In the genomic region with DNA sequence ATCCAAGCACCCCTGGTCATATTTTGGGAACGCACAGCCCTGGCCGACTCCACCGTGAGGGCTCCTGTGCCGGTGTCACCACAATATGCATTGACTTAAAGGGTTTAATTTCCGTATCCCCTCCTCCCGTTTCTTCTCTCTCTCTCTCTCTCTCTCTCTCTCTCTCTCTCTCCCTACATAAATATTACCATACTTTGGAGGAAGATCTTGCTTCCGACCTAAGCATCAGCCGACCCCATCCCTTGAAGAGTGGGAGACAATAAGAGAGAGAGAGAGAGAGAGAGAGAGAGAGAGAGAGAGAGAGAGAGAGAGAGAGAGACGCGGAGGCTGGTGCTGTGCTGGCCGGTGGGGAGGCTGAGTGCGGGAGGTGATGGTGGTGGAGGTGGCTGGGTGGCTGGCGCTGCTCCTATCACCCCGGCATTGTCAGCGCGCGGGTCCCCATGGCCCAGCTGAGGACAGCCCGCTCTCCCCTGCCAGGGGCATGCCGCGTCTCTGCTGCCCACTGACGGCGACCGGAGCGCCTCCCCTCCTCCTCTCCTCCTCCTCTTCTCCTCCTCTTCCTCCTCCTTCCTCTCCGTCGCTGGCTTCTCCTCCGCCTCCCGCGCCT, we compare ENCODE assay signal across 9 mouse cellular contexts. TPM values are rescaled to one million over a fixed set of nuclear protein-coding genes. Genes with fewer than 3 reads are reported as not detected.
DNase-seq lines count a peak whose midpoint lies in the region; ATAC-seq lines count a peak whose summit lies in the region.
"Had no signal": no experiment of that assay in that cellular context is flagged by ENCODE, and none has a peak within 500 bp of the region (broad histone marks: within the 10 kb centered on the region; RNA-seq: fewer than 3 reads in every experiment).

A gene (minus strand): TSS at position 163 of the 607 bp plus-strand sequence.

- no peak within 1 kb of the TSS for H3K27ac ChIP-seq in heart, embryonic 12.5 days (ENCODE audit: poor library complexity, severe bottlenecking)
- H3K27ac ChIP-seq in forebrain, embryonic 14.5 days (ENCODE audit: low read depth, low read length), result peak within 1 kb of the TSS; percentile 82
- H3K27ac ChIP-seq in midbrain, embryonic 11.5 days (ENCODE audit: low read depth, low read length), result peak within 1 kb of the TSS; percentile 51

- H3K9me3 ChIP-seq in heart, embryonic 12.5 days (replicated peaks), result no peaks in the 10 kb centered on the region; the same call in 1 of the 2 replicates
- H3K9me3 ChIP-seq in forebrain, embryonic 14.5 days (replicated peaks; ENCODE audit: control insufficient read depth, low read length), result no peaks in the 10 kb centered on the region
- H3K9me3 ChIP-seq in midbrain, embryonic 11.5 days (ENCODE audit: control insufficient read depth, low read length), result no peaks in the 10 kb centered on the region

- peak within 1 kb of the TSS; percentile 99 for H3K4me2 ChIP-seq in heart, embryonic 12.5 days
- peak within 1 kb of the TSS; percentile 67 for H3K4me2 ChIP-seq in forebrain, embryonic 14.5 days (ENCODE audit: low read length)
- peak within 1 kb of the TSS; percentile 72 for H3K4me2 ChIP-seq in midbrain, embryonic 11.5 days

- peaks cover 50% of the 10 kb centered on the region for H3K27me3 ChIP-seq in heart, embryonic 12.5 days (replicated peaks)
- H3K27me3 ChIP-seq in forebrain, embryonic 14.5 days (replicated peaks; ENCODE audit: control insufficient read depth, insufficient read depth, low read length), result no peaks in the 10 kb centered on the region
- peaks cover 6% of the 10 kb centered on the region for H3K27me3 ChIP-seq in midbrain, embryonic 11.5 days (ENCODE audit: control insufficient read depth, insufficient read depth, low read length)

- no peak for DNase-seq in heart, adult 8-10 months (ENCODE audit: low spot score)
- DNase-seq in brain, adult 2 months (ENCODE audit: low read depth, low spot score), result peak; percentile 71
- peak; percentile 54 for DNase-seq in forebrain, embryonic 14.5 days (ENCODE audit: low spot score)
- peak; percentile 57 to 65 for DNase-seq in layer of hippocampus, postnatal 10 days (ENCODE audit: low spot score in 2 of 2)
- DNase-seq in midbrain, embryonic 11.5 days (ENCODE audit: low spot score, missing footprints), result peak; percentile 93
- no peak for DNase-seq in gastrocnemius, adult 18-20 months (ENCODE audit: low spot score)

- peaks cover 18% of the 10 kb centered on the region for H3K4me1 ChIP-seq in heart, embryonic 12.5 days (replicated peaks)
- H3K4me1 ChIP-seq in forebrain, embryonic 14.5 days (ENCODE audit: control insufficient read depth, insufficient read depth, low read length), result peaks cover 7% of the 10 kb centered on the region; the same call in 1 of the 2 replicates
- H3K4me1 ChIP-seq in midbrain, embryonic 11.5 days (ENCODE audit: control insufficient read depth, insufficient read depth, low read length), result peaks cover 2% of the 10 kb centered on the region; the same call in 1 of the 2 replicates

- peak within 1 kb of the TSS; percentile 52 for H3K9ac ChIP-seq in heart, embryonic 12.5 days
- peak within 1 kb of the TSS; percentile 72 for H3K9ac ChIP-seq in forebrain, embryonic 14.5 days (ENCODE audit: low read length)
- peak within 1 kb of the TSS; percentile 66 for H3K9ac ChIP-seq in midbrain, embryonic 11.5 days (ENCODE audit: low read length)

- ATAC-seq in heart, embryonic 12.5 days (ENCODE audit: insufficient number of reproducible peaks, low FRiP score), result no peak; the same call in 1 of the 2 replicates
- peak; percentile 74 for ATAC-seq in forebrain, embryonic 14.5 days
- ATAC-seq in midbrain, embryonic 11.5 days (ENCODE audit: low FRiP score), result peak; percentile 85
- no peak for ATAC-seq in activated CD4-positive, CD25-positive, alpha-beta regulatory T cell, adult 4 months

- H3K36me3 ChIP-seq in heart, embryonic 12.5 days, result no peaks in the 10 kb centered on the region
- no peaks in the 10 kb centered on the region for H3K36me3 ChIP-seq in forebrain, embryonic 14.5 days (ENCODE audit: control insufficient read depth, insufficient read depth, low read length)
- no peaks in the 10 kb centered on the region for H3K36me3 ChIP-seq in midbrain, embryonic 11.5 days (ENCODE audit: control insufficient read depth, insufficient read depth, low read length)

- under 1% methylated on average over 28 of the region's 29 CpGs for WGBS in heart, embryonic 12.5 days
- under 1% methylated on average over 15 of the region's 29 CpGs for WGBS in forebrain, embryonic 14.5 days
- WGBS in midbrain, embryonic 11.5 days, result 0% methylated on average over 26 of the region's 29 CpGs

- peak within 1 kb of the TSS; percentile 76 for H3K4me3 ChIP-seq in heart, embryonic 12.5 days
- peak within 1 kb of the TSS; percentile 62 for H3K4me3 ChIP-seq in forebrain, embryonic 14.5 days (ENCODE audit: low read depth, low read length)
- H3K4me3 ChIP-seq in midbrain, embryonic 11.5 days (ENCODE audit: low read depth, low read length), result peak within 1 kb of the TSS; percentile 66

RNA-seq across cellular contexts. Expression of the gene that starts here (rescaled TPM):
- polyA plus RNA-seq in heart, embryonic 12.5 days (2016; fragmentation: Nextera tagmentation; extraction: Ambion mirVana), result 0.13 and 0.18 TPM in 2 replicates
- not detected for total RNA-seq in heart, adult 8-10 months (2022)
- polyA plus RNA-seq in forebrain, embryonic 14.5 days (2014; fragmentation: Nextera tagmentation; extraction: Ambion mirVana), result 12.1 and 14.0 TPM in 2 replicates
- total RNA-seq in layer of hippocampus, postnatal 10 days (2021), result 10 to 100 TPM; 85.3 to 94.9 TPM
- polyA plus RNA-seq in midbrain, embryonic 11.5 days (2014; fragmentation: Nextera tagmentation; extraction: Ambion mirVana), result 3.9 and 4.4 TPM in 2 replicates
- polyA plus RNA-seq in activated CD4-positive, CD25-positive, alpha-beta regulatory T cell, adult 4 months (2017; shearing (Covaris generic)), result under 1 TPM in 1 of 2 experiments, not detected in 1; 0.30 TPM
- not detected for total RNA-seq in gastrocnemius, adult 18-20 months (2021)
- total RNA-seq: common myeloid progenitor, adult 5-6 weeks had no signal

Comparison
In these comparisons a context has a peak if more than half of its experiments do, and no peak if none do; other contexts are left out.
1. RNA of the gene that starts here (total RNA-seq): 85.3 to 94.9 TPM in layer of hippocampus, postnatal 10 days; not detected in heart, adult 8-10 months and not detected in gastrocnemius, adult 18-20 months; every median in the first group is over 10 times any median in the second.
2. ATAC-seq: peak in forebrain, embryonic 14.5 days (single experiment) and midbrain, embryonic 11.5 days (single experiment); none in heart, embryonic 12.5 days (single experiment) and activated CD4-positive, CD25-positive, alpha-beta regulatory T cell, adult 4 months (single experiment).
3. DNase-seq: peak in brain, adult 2 months (single experiment), forebrain, embryonic 14.5 days (single experiment), layer of hippocampus, postnatal 10 days (2 of 2) and midbrain, embryonic 11.5 days (single experiment); none in heart, adult 8-10 months (single experiment) and gastrocnemius, adult 18-20 months (single experiment).
4. Peak in every context shown above with its lines, with median percentiles within 50 percentile points of each other: H3K4me2 ChIP-seq, H3K4me3 ChIP-seq and H3K9ac ChIP-seq.